Mouse (Mus musculus): Measurements from ENCODE around the gene Mrrf. TPM values are rescaled to one million over a fixed set of nuclear protein-coding genes. Genes with fewer than 3 reads are reported as not detected.
"Not testable (repeated sequence)": the region's sequence is repeated elsewhere in the genome, so short reads cannot be mapped to it uniquely, and the experiment has no call there.

Mrrf gene
- total RNA-seq, 2 experiments from 2014 or later = 14.8 to 18.7 TPM

DNA sequence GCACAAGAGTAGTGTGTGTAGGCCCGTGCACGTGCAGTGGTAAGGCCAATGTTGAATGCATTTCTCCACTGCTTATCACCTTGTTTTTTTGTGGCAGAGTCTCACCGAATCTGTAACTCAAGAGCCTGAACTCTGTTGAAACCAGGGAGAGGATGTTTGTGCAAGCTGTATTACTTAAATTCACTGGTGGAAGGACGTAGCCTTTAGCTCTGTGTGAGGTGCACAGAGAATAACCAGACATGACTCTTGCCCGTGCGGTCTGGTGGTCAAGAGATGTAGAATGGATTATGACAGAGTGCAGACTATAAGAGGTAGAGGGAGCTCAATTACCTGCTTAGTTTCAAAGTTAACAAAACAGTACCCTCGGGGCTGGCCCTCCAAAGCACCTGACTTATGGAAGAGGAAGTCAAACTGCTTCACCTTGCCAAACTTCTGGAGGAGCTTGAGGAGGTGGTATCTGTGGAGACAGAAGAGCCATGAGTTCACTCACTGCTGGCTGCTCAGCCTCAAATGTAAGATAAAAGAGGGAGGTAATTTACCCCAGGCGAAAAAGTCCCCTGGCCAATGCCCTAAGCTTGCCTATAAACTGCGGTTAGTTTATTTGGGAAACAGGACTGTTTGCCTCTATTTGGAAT is 9.3 kb upstream of the Mrrf start:
- no peak for DNase-seq
- intact Hi-C loops (cut with DNase I; ENCODE audit: low total_unique reads) = no loop called here

DNA sequence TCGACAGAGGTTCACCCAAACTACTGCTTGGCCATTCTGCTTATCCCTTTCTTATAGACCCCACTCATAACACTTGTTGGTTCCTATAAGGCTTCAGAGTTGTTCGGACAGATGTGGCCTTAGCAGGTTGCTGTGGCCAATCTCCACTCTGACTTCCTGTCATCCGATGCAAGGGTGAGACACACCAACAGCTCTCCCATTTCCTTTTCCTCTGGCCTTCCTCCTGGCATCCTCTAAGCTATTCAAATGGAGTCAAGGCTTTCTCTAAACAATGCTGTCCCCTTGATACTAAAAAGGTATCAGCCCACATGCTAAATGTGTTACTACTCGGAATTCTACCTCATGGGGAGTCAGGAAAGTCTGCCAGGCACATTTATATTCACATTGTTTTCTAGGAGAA is 8.2 kb upstream of the Mrrf start:
- intact Hi-C loops (cut with DNase I; ENCODE audit: low total_unique reads) = no loop called here
- DNase-seq = no peak

DNA sequence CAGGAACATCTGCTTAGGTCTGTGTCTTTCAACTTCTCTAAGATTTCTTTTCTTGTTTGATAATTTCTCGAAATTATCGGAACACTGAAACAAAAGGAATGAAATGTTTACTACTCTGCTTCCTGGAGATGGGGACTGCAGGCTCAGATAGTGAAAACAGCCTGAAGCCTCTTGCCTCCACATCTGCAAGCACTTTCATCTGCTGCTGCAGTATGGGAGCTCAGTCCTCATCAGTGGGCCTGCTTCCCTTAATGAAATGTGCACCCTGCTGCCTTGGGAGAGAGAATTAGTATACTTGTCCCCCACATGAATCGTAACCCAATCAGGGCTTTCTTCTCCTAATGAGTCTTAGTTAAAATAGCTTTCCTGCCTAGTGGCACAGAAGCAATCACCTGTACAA is 7.1 kb upstream of the Mrrf start:
- DNase-seq = no peak
- intact Hi-C loops (cut with DNase I; ENCODE audit: low total_unique reads) = no loop called here

DNA sequence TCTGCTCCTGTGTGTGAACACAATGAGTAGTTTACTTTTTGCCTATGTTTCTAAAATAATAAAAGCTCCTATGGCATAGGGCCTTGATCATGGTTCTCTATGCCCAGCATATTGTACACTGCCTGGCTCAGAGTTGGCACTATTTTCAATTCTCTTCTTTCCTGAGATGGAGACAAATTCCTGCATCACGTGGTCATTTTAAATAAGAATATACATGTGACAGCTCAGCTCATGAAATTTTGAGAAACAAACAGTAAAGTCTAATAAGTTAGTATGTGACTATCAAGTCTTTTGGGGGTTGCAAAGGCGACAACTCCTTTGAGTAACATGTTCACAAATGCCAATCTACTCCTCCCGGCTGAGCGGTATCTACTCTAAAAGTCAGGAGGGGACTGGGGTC is 302 bp upstream of the Mrrf start:
- intact Hi-C loops (cut with DNase I; ENCODE audit: low total_unique reads) = no loop called here
- no peak for DNase-seq

DNA sequence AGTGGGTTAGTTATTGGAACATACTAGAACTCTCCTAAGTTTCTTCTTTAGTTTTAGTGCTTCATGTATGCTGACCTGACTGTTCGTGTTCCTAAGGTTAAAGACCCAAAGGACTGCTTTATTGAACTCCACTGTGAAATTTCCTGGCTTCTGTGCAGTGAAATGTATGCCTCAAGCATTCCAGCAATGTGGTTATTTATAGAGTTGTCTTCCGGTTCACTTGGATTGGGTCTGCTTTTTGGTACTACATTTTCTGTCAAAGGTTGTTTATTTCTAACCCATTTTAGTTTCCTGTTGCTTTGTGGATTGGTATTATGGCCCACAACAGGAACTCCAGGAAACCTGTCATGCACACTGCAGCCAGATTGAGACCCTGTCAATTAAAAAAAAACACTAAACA is 2.9 kb downstream of the Mrrf start:
- no peak for DNase-seq
- intact Hi-C loops (cut with DNase I; ENCODE audit: low total_unique reads) = no loop called here

DNA sequence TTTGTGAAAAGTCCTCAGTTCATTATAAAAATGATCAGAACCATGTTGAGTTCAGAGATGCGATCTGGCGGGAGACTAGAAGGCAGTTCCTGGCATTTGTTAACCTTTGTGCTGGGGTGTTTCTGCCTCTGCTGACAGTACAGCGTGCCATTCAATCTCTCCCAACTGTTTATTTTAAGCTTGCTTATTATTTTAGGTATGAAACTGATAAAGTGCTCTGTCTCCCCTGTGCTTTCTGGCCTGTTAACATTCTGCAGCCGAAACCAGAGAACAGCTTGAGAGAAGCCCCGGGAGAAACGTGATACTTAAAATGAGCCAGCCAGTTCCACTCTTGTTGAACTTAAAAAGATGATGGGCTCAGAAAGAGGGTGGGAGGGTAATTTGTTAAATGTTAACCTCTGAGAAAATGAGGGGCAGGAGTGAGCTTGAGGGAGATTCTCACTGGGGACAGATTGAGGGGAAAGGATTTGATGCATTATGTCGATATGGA is 12.7 kb downstream of the Mrrf start:
- intact Hi-C loops (cut with DNase I; ENCODE audit: low total_unique reads) = no loop called here
- DNase-seq = no peak

DNA sequence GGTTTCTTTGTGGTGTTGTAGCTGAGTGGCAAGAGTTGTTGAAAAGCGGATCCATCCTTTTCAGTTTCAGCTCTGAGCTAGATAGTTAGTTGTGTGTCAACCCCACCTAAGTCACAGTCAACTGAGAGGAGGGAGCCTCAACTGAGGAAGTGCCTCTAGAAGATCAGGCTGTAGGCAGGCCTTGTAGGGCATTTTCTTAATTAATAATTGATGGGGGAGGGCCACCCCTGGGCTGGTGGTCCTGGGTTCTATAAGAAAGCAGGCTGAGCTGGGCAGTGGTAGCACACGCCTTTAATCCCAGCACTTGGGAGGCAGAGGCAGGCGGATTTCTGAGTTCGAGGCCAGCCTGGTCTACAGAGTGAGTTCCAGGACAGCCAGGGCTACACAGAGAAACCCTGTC is 16.2 kb downstream of the Mrrf start:
- intact Hi-C loops (cut with DNase I; ENCODE audit: low total_unique reads); DNase-seq: not testable (repeated sequence)

DNA sequence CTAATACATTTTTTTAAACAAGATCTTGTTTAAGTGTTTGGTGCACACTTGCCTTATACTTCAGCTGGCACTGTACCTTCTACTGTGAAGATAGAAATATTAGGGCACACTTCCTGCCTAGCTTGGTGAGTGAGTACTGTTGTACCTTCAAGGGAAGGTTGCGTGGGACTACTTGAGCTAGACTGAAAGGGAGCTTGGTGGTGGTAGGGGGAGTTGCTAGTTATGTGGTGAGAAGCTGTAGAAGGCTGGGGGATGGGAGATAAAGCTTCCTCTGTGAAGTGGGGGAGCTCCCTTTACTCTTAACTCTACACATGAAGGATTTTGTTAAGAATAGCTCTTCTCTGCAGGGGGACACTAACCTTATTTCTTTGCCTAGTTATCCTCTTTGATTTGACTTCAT is 21.3 kb downstream of the Mrrf start:
- intact Hi-C loops (cut with DNase I; ENCODE audit: low total_unique reads) = no loop called here
- no peak for DNase-seq

DNA sequence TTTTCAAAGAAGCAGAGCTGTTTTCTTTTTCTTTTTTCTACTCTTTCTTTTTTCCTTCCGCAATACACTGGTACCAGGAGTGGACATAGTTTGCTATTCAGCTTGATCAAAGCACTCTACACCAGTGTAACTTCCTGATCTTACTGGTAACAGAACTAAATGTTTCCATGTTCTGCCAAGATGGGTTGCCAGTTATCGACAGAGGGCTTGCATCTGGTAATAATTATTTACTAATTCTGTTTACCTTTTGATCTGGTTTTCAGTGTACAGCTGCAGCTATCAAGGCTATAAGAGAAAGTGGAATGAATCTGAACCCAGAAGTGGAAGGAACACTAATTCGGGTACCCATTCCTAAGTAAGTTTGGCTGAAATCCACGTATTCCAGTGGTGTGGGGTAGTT is 23.1 kb downstream of the Mrrf start:
- intact Hi-C loops (cut with DNase I; ENCODE audit: low total_unique reads) = no loop called here
- no peak for DNase-seq

DNA sequence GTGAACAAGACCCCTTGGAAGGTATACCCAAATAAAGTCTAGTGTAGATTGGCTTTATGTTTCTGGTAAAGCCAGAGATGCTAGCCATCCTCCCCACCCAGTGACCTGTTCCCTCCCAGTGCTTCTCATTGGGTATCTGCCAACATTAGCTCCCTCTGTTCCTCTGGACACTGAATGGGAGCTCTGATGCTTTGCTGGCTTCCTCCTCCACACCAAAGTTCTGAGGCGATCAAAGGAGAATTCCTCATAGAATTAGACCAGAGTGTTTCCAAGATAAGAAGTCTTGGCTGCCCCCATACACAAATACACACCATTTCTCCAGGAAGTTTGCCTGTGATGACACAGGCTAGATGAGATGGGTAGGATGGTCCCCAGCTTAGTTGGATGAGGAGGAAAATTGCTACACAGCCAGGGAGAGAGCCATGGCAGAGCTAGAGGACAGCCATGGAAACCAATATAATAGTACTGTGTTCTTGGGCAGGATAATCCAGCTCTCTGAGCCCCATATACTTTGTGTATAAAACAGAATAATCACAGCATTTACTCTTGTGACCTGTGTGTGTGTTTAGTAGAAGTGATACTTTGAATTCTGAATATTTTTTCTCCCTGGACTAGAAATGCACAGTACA is 31.9 kb downstream of the Mrrf start:
- intact Hi-C loops (cut with DNase I; ENCODE audit: low total_unique reads) = no loop called here
- DNase-seq = no peak

DNA sequence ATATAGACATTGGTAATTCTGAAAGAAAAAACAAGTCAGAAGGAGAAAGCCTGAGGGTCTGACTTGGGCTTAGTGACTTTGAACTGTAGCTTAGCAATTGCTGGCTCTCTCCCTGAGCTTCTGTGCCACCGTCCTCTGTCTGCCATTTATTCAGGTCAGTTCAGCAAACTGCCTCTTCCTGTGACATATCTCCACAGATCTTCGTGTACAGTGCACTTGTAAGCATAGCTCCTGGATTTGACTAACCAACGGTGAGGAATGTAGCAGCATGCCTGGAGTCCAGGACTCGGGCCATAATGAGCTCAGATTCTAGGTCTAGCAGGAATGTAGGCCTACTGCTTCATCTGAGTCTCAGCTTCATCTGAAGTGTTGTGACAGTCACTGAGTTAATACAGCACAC is 33.0 kb downstream of the Mrrf start:
- intact Hi-C loops (cut with DNase I; ENCODE audit: low total_unique reads) = no loop called here
- no peak for DNase-seq

DNA sequence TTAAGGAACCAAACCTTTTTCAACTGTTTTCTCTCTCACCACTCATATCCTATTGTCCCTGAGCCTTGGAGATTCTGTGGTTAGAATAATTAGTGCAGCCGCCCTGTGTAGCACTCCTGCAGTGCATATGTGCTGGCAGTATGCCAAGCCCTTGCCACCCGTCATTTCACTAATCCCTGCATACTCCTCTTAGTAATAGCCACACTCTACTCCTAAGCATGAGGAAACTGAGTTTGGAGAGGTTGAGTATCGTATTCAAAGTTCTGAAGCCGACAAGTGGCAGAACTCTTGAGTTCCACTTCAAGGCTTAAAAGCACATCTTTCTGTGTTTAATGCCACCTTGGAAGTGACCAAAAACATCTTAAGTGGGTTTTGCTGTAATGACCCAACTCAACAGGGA is 35.9 kb downstream of the Mrrf start:
- no peak for DNase-seq
- intact Hi-C loops (cut with DNase I; ENCODE audit: low total_unique reads) = no loop called here

DNA sequence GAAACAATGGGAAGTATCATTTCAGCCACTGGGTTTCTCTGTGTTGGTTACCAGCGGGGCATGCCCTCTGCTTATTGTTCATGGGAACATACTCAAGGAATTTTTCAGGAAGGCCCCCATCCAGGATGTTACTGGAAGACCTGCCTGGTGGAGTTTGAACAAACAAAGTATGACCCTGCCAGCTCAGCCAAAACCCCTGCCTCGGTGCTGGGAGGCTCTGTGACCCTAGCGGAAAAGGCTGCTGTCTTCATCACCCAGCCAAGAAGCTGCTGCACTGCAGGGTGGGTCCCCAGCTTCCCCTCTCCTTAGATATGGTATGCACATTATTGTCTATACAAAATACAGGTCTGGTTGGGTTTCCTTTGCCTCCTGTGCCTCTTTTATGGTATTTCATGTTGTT is 36.4 kb downstream of the Mrrf start:
- no peak for DNase-seq
- intact Hi-C loops (cut with DNase I; ENCODE audit: low total_unique reads) = no loop called here

DNA sequence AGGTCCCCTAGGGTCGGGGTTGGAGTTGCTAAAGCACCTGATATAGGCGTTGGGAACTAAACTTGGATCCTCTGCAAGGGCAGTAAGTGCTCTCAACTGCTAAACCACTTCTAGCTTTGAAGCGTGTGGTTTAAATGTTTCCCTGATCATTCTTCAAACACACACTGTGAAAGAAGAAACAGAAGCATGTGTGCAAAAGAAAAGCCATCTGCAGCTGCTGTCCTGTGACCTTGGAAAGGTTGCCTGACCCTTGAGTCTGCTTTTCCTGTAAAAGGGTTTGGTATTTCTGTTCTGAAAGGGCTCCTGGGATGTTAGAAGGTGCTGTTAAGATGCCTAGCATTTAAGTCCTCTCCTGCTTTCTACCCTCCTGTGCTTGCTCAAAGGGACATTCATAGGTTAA is 43.3 kb downstream of the Mrrf start:
- intact Hi-C loops (cut with DNase I; ENCODE audit: low total_unique reads) = no loop called here

DNA sequence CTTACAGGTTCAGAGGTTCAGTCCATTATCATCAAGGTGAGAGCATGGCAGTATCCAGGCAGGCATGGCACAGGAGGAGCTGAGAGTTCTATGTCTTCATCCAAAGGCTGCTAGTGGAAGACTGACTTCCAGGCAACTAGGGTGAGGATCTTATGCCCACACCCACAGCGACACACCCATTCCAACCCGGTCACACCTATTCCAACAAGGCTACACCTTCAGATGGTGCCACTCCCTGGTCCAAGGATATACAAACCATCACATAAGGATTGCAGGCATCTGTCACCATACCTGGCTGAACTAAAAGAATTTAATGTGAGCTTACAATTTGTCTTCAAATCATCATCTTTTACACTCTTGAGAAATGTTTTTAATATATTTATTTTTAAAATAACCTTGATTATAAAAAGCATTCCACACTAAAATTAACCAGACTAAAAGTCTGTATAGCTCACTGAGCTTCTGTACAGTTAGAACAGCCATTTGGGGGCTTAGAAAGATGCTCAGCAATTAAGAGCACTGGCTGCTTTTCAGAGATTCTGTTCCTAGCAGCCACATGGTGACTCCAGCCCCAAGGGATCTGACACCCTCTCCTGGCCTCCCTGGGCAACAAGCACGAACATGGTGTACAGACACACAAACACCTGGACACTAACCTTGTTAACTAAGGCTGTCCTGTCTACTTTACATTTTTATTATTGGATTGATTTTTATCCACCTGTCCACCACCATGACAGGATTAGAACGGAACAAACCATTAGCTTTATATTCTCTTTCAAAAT is 45.6 kb downstream of the Mrrf start:
- DNase-seq; intact Hi-C loops (cut with DNase I; ENCODE audit: low total_unique reads): not testable (repeated sequence)

More for the DNA sequence above, 43.3 kb downstream of the Mrrf start:
- no peak for DNase-seq

DNA sequence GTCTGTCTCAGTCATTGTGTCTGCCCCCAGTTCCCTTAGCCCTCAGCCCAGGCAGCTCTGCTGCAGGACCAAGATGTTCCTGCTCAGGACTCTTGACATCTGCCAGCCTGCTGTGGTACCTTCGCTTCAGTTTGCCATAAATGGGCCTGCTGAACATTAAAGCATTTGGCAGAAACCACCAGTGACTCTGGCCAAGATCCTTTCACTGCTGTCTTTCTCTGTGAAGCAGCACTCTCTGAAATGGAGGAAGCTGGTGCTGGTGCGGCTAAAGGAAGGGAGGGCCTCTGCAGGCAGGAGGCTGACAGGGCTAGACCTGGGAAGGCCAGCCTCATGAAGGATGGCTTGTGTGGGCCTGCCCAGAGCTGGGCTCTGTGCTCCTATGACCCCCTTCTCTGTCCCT is 47.1 kb downstream of the Mrrf start:
- DNase-seq = no peak
- intact Hi-C loops (cut with DNase I; ENCODE audit: low total_unique reads) = no loop called here

DNA sequence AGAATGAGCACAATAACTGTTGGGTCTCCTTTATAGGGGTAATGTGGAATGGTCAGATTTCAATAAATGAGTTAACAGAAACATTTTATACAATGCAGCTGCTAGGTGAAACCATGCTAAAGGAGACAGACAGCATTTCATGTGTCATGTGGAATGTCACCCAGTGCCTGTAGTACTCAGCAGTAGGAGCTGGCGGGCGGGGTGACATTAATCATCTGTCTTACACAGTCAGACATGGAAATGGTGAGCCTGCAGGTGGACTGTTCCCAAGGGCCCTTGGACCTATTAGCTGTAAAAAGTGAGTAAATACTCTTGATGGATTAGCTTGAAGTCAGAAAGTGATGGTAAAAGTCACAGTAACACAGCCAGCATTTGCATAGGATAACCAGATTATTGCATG is 48.0 kb downstream of the Mrrf start:
- intact Hi-C loops (cut with DNase I; ENCODE audit: low total_unique reads) = no loop called here
- DNase-seq = no peak

DNA sequence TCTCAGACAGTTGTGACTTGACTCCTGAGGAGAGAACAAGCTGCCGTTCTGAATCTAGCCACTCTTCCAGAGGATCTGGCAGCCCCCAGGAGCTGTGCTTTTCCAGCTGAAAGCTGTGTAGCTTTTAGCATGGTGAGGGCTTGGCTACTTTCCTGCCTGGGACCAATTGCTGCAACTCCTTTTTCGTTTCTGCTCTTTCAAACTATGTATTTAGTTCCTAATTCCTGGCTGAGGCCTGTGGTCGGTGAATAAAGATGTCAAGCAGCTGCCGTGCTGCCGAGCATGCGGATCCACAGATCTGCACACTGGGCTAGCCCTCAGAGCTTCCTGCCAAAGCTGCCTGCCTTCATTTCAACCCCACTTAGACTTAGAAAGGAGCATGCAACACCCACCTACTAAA is 48.7 kb downstream of the Mrrf start:
- no peak for DNase-seq
- intact Hi-C loops (cut with DNase I; ENCODE audit: low total_unique reads) = no loop called here

DNA sequence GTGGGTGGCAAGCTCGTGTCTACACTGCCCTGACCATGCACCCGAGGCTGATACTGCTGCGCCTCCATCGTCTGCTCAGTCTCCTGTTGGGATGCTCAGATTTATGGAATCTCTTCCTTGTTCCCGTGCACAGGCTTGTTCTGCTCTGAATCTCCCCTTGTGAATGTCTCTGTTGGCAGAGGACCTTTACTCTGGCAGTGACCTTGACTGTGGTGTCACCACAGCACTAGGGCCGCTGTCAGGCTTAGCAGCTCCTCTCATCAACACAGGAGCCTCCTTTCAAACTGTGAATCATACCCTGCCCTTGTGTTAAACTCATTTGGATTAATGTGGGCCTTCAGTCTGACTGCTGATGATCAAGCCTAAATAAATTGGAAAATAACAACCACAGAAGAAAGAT is 53.0 kb downstream of the Mrrf start:
- intact Hi-C loops (cut with DNase I; ENCODE audit: low total_unique reads); DNase-seq: not testable (repeated sequence)

DNA sequence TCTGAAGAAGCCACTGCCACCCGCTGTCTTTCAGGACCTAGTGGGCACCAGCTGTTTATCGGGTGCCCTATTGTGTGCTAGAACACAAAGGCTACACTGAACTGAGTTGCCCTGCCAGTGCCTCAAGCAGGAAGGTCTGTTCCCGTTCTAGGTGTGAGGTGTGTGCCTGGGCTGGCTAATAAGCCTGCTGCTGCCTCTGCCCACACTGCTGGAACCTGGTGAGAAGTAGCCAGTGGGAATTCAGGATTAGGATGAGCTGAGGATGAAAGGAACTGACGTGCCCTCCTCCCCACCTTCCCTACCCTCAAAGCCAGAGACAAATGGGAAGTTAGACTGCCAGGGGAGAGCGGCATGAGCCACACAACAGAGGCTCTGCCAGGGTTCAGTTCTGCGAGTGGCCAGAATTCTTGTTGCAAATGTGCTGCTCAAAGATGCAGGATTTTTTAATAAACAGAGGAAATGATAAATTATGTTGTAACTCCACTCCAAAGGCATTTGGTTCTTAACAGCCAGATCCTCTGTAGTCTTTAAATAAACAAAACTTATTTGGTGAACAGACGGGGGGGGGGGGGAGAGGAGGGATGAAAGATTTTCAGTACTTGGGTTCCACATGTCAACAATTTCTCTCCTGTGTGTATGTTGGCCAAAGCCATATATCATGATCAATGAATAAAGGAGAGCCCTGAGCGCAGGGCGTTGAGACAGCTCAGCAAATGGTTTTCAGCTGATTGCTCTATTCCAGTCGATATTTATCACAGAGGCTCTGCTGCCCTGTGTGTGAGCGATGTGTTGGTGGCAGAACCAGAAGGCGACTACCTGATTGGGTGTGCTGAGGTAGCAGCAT is 55.1 kb downstream of the Mrrf start:
- intact Hi-C loops (cut with DNase I; ENCODE audit: low total_unique reads) = no loop called here
- DNase-seq = no peak
